Mouse (Mus musculus) CH12.LX (cell line): ENCODE measurements at regions not wholly inside any gene's neighbourhood (a gene's known extent, or its start where the extent isn't known, plus 50 kb on each side); places are given as distances from the start of the nearest gene placed in this dataset.

Source experiments
- CTCF ChIP-seq, 2 experiments: IDR thresholded peaks in 1 of 2; conservative IDR thresholded peaks in 1 of 2; 2 replicates each; pipeline ENCODE4 v1.5.1; 2011 to 2012; ENCODE audit warnings: low read depth in 2 of 2, low read length in 2 of 2, improper control_type of control experiment in 1 of 2, inconsistent platforms in 1 of 2, mild to moderate bottlenecking in 1 of 2, moderate library complexity in 1 of 2
- EP300 ChIP-seq: IDR thresholded peaks from 2 replicates; pipeline ENCODE4 v1.6.1; 2011; ENCODE audit warnings: low read length, improper control_type of control experiment
- RAD21 ChIP-seq: IDR thresholded peaks from 2 replicates; pipeline ENCODE4 v1.6.1; 2011; ENCODE audit warnings: low read depth, mild to moderate bottlenecking, low read length, improper control_type of control experiment, moderate library complexity

GRCm38 (mm10) chr4:106148866-106149265 lies 167.1 kb upstream of the Usp24 start:
- no peak for TF ChIP-seq EP300
- TF ChIP-seq CTCF (conservative IDR thresholded peaks at IDR 0.05 in 1 of 2, IDR thresholded peaks at IDR 0.05 in 1 of 2; ENCODE audit: low read depth in 2 of 2, low read length in 2 of 2), result no peak
- TF ChIP-seq RAD21, result no peak
